In the genomic region with DNA sequence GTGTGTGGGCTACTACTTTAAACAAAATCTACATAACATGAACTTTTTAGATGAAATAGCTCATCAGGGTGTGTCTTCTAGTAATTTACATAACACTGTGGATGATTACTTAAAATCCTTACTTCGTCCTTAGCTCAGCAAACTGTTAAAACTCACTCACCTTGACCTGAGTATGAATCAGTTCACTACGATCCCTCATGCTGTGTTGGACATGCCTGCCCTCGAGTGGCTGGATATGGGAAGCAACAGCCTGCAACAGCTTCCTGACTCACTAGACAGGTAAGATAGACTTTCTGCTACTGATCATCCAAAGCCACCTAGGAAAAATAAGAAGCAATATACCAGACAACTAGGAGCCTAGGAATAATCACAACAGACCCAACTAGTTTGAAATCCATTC, we compare ENCODE assay signal across 12 mouse cellular contexts. TPM values are rescaled to one million over a fixed set of nuclear protein-coding genes. Genes with fewer than 3 reads are reported as not detected.
DNase-seq lines count a peak whose midpoint lies in the region; ATAC-seq and TF ChIP-seq lines count a peak whose summit lies in the region.
"Had no signal": no experiment of that assay in that cellular context is flagged by ENCODE, and none has a peak within 500 bp of the region (broad histone marks: within the 10 kb centered on the region; RNA-seq: fewer than 3 reads in every experiment).

No protein-coding gene starts in this region.

- TF ChIP-seq CTCF in intestine, postnatal 0 days (IDR thresholded peaks at IDR 0.05; ENCODE audit: low read depth): peak; percentile 76
- TF ChIP-seq CTCF in testis, adult 2 months (IDR thresholded peaks at IDR 0.05; ENCODE audit: control insufficient read depth, insufficient read depth, insufficient replicate concordance, low read depth, low read length): peak; percentile 19; the same call in 1 of the 2 replicates
- TF ChIP-seq CTCF in stomach, postnatal 0 days (IDR thresholded peaks at IDR 0.05; ENCODE audit: low read depth): peak; percentile 77

- no peaks in the 10 kb centered on the region for H3K4me1 ChIP-seq in intestine, postnatal 0 days (replicated peaks; ENCODE audit: control insufficient read depth, insufficient read depth, low read length)
- H3K4me1 ChIP-seq in intestine, embryonic 15.5 days (replicated peaks): no peaks in the 10 kb centered on the region
- H3K4me1 ChIP-seq in testis, adult 2 months (ENCODE audit: control insufficient read depth, insufficient read depth, low read length): no peaks in the 10 kb centered on the region
- no peaks in the 10 kb centered on the region for H3K4me1 ChIP-seq in stomach, postnatal 0 days (replicated peaks; ENCODE audit: control insufficient read depth, insufficient read depth)
- H3K4me1 ChIP-seq: forebrain, embryonic 13.5 days; liver, embryonic 15.5 days had no signal

- no peak; the same call in 1 of the 2 replicates for ATAC-seq in intestine, postnatal 0 days
- no peak for ATAC-seq in intestine, embryonic 15.5 days
- peak; percentile 42; the same call in 1 of the 2 replicates for ATAC-seq in stomach, postnatal 0 days (ENCODE audit: low FRiP score, low TSS enrichment)
- ATAC-seq: forebrain, embryonic 13.5 days had no signal

- H3K27ac ChIP-seq in intestine, postnatal 0 days (ENCODE audit: low read depth, low read length): no peak overlapping the region
- no peak overlapping the region for H3K27ac ChIP-seq in intestine, embryonic 15.5 days
- no peak overlapping the region for H3K27ac ChIP-seq in testis, adult 2 months (ENCODE audit: control insufficient read depth, insufficient read depth, low read depth, low read length)
- H3K27ac ChIP-seq in stomach, postnatal 0 days (replicated peaks): no peak overlapping the region
- H3K27ac ChIP-seq: forebrain, embryonic 13.5 days; liver, embryonic 15.5 days had no signal

- H3K9me3 ChIP-seq in intestine, postnatal 0 days (ENCODE audit: control insufficient read depth): no peaks in the 10 kb centered on the region
- no peaks in the 10 kb centered on the region for H3K9me3 ChIP-seq in intestine, embryonic 15.5 days
- H3K9me3 ChIP-seq in stomach, postnatal 0 days (ENCODE audit: control insufficient read depth, low read length): no peaks in the 10 kb centered on the region
- H3K9me3 ChIP-seq: forebrain, embryonic 13.5 days; liver, embryonic 15.5 days had no signal

- no peaks in the 10 kb centered on the region for H3K27me3 ChIP-seq in intestine, postnatal 0 days (replicated peaks; ENCODE audit: control insufficient read depth, insufficient read depth, low read length)
- no peaks in the 10 kb centered on the region for H3K27me3 ChIP-seq in intestine, embryonic 15.5 days (replicated peaks)
- no peaks in the 10 kb centered on the region for H3K27me3 ChIP-seq in testis, adult 2 months (ENCODE audit: control insufficient read depth, insufficient read depth, low read length)
- H3K27me3 ChIP-seq in stomach, postnatal 0 days (ENCODE audit: control insufficient read depth, insufficient read depth, low read length): no peaks in the 10 kb centered on the region
- H3K27me3 ChIP-seq: forebrain, embryonic 13.5 days; liver, embryonic 15.5 days had no signal

- DNase-seq in testis, postnatal 10 days (ENCODE audit: low spot score): no peak
- DNase-seq in adrenal gland, postnatal 10 days: peak; percentile 25
- DNase-seq in stomach, postnatal 0 days (ENCODE audit: low spot score): peak; percentile 52
- DNase-seq in left cerebral cortex, postnatal 14 days (ENCODE audit: low spot score in 2 of 2): no peak
- DNase-seq: cerebellum, postnatal 14 days; right cerebral cortex, adult 18-20 months; thymus, adult 18-20 months had no signal

- TF ChIP-seq POLR2A in testis, adult 2 months (IDR thresholded peaks at IDR 0.05; ENCODE audit: control insufficient read depth, low read depth, low read length): no peak

- no peak overlapping the region for H3K4me3 ChIP-seq in intestine, postnatal 0 days (ENCODE audit: low read depth, low read length)
- no peak overlapping the region for H3K4me3 ChIP-seq in intestine, embryonic 15.5 days (replicated peaks)
- H3K4me3 ChIP-seq in testis, adult 2 months (ENCODE audit: control insufficient read depth, low read depth, low read length): no peak overlapping the region
- no peak overlapping the region for H3K4me3 ChIP-seq in stomach, postnatal 0 days (ENCODE audit: low read depth, low read length)
- H3K4me3 ChIP-seq: forebrain, embryonic 13.5 days; liver, embryonic 15.5 days had no signal

- H3K4me2 ChIP-seq in intestine, postnatal 0 days (replicated peaks; ENCODE audit: low read depth): no peak overlapping the region
- no peak overlapping the region for H3K4me2 ChIP-seq in intestine, embryonic 15.5 days (replicated peaks)
- no peak overlapping the region for H3K4me2 ChIP-seq in stomach, postnatal 0 days (replicated peaks; ENCODE audit: low read depth)
- H3K4me2 ChIP-seq: forebrain, embryonic 13.5 days; liver, embryonic 15.5 days had no signal

- intact Hi-C loops in left cerebral cortex, postnatal 14 days (cut with DNase I): loop anchor here (5.0 to 10.0 kb wide), 2 partner anchors 245 to 552 kb away; no protein-coding TSS in a partner anchor

- H3K36me3 ChIP-seq in intestine, postnatal 0 days (ENCODE audit: control insufficient read depth, insufficient read depth): peaks cover 17% of the 10 kb centered on the region
- peaks cover 8% of the 10 kb centered on the region for H3K36me3 ChIP-seq in intestine, embryonic 15.5 days
- H3K36me3 ChIP-seq in testis, adult 2 months (ENCODE audit: control insufficient read depth, insufficient read depth, low read length): no peaks in the 10 kb centered on the region
- 0 out of 2 replicates have a peak, but pooled peaks cover 2% of the 10 kb centered on the region for H3K36me3 ChIP-seq in stomach, postnatal 0 days (ENCODE audit: control insufficient read depth, insufficient read depth, low read length)

- TF ChIP-seq EP300 in stomach, postnatal 0 days (optimal IDR thresholded peaks at IDR 0.05): no peak

- 33% methylated on average over 3 of the region's 3 CpGs for WGBS in intestine, postnatal 0 days
- 46% methylated on average over 3 of the region's 3 CpGs for WGBS in intestine, embryonic 15.5 days
- 42% methylated on average over 3 of the region's 3 CpGs for WGBS in stomach, postnatal 0 days

- H3K9ac ChIP-seq in intestine, postnatal 0 days (ENCODE audit: low read depth, low read length): no peak overlapping the region
- no peak overlapping the region for H3K9ac ChIP-seq in intestine, embryonic 15.5 days
- H3K9ac ChIP-seq in stomach, postnatal 0 days (ENCODE audit: low read length): no peak overlapping the region
- H3K9ac ChIP-seq: forebrain, embryonic 13.5 days; liver, embryonic 15.5 days had no signal

RNA-seq across cellular contexts. Expression of gene Lrrc39, which starts 14.5 kb away (rescaled TPM):
- 5.2 and 5.4 TPM in 2 replicates for polyA plus RNA-seq in intestine, postnatal 0 days (2015; fragmentation: Nextera tagmentation; extraction: Ambion mirVana)
- polyA plus RNA-seq in intestine, embryonic 15.5 days (2015; fragmentation: Nextera tagmentation; extraction: Ambion mirVana): 3.5 and 3.6 TPM in 2 replicates
- 0.02 TPM in 1 of 2 replicates, not detected in the other for polyA plus RNA-seq in testis, adult 2 months (2012; rRNA removed)
- 10 to 100 TPM in 1 of 2 experiments, 1 to 10 TPM in 1; 6.7 to 12.3 TPM for total RNA-seq in adrenal gland, postnatal 10 days (2021)
- 2.6 and 2.7 TPM in 2 replicates for polyA plus RNA-seq in stomach, postnatal 0 days (2015; fragmentation: Nextera tagmentation; extraction: Ambion mirVana)
- total RNA-seq in left cerebral cortex, postnatal 14 days (2021): under 1 TPM; 0.17 to 0.18 TPM

RNA-seq across cellular contexts. Expression of gene Sass6, which starts 17.5 kb away (rescaled TPM):
- polyA plus RNA-seq in intestine, postnatal 0 days (2015; fragmentation: Nextera tagmentation; extraction: Ambion mirVana): 4.1 TPM in 2 replicates
- polyA plus RNA-seq in intestine, embryonic 15.5 days (2015; fragmentation: Nextera tagmentation; extraction: Ambion mirVana): 18.0 and 20.1 TPM in 2 replicates
- 21.4 and 22.8 TPM in 2 replicates for polyA plus RNA-seq in testis, adult 2 months (2012; rRNA removed)
- total RNA-seq in adrenal gland, postnatal 10 days (2021): 1 to 10 TPM; 4.5 to 6.6 TPM
- 5.0 TPM in 2 replicates for polyA plus RNA-seq in stomach, postnatal 0 days (2015; fragmentation: Nextera tagmentation; extraction: Ambion mirVana)
- 1 to 10 TPM; 5.2 to 7.8 TPM for total RNA-seq in left cerebral cortex, postnatal 14 days (2021)

RNA-seq across cellular contexts. Expression of gene Trmt13, which starts 37.1 kb away (rescaled TPM):
- polyA plus RNA-seq in intestine, postnatal 0 days (2015; fragmentation: Nextera tagmentation; extraction: Ambion mirVana): 8.2 and 11.0 TPM in 2 replicates
- polyA plus RNA-seq in intestine, embryonic 15.5 days (2015; fragmentation: Nextera tagmentation; extraction: Ambion mirVana): 21.9 and 22.9 TPM in 2 replicates
- polyA plus RNA-seq in testis, adult 2 months (2012; rRNA removed): 4.8 and 5.0 TPM in 2 replicates
- 10 to 100 TPM; 12.0 to 15.5 TPM for total RNA-seq in adrenal gland, postnatal 10 days (2021)
- 12.6 and 13.0 TPM in 2 replicates for polyA plus RNA-seq in stomach, postnatal 0 days (2015; fragmentation: Nextera tagmentation; extraction: Ambion mirVana)
- 10 to 100 TPM; 13.9 to 14.1 TPM for total RNA-seq in left cerebral cortex, postnatal 14 days (2021)

Comparison
In these comparisons a context has a peak if more than half of its experiments do, and no peak if none do; other contexts are left out.
1. CTCF ChIP-seq: peak in every context shown above with its lines; median percentile 77 in stomach, postnatal 0 days; 76 in intestine, postnatal 0 days; 19 in testis, adult 2 months.
2. DNase-seq: peak in adrenal gland, postnatal 10 days (single experiment) and stomach, postnatal 0 days (single experiment); none in testis, postnatal 10 days (single experiment) and left cerebral cortex, postnatal 14 days (0 of 2).